Mouse (Mus musculus): ENCODE results near the gene Gm10577. TPM values are rescaled to one million over a fixed set of nuclear protein-coding genes. Genes with fewer than 3 reads are reported as not detected.

Gene Gm10577
- polyA plus RNA-seq, 1 experiment from 2014 or later, result not detected

- Histone ChIP-seq H3K27me3 (ENCODE audit: control insufficient read depth, insufficient read depth, low read length) (no peaks in the 10 kb centered on the region), H3K4me1 (ENCODE audit: control insufficient read depth, insufficient read depth, low read length) (no peaks in the 10 kb centered on the region), H3K36me3 (ENCODE audit: control insufficient read depth, insufficient read depth, low read length) (no peaks in the 10 kb centered on the region), H3K9me3 (ENCODE audit: control insufficient read depth, low read length) (no peaks in the 10 kb centered on the region), H3K4me2 (no peak overlapping the region), H3K4me3 (ENCODE audit: low read depth, low read length) (no peak overlapping the region), H3K27ac (ENCODE audit: low read depth, low read length) (no peak overlapping the region), H3K9ac (ENCODE audit: low read length) (no peak overlapping the region)
- WGBS, result 90% methylated on average over 5 of the region's 5 CpGs
- DNase-seq (ENCODE audit: low spot score, missing footprints) (no peak), ATAC-seq (ENCODE audit: low FRiP score) (no peak)
Measured at GRCm38 (mm10) chr4:101035131-101035530, 14.6 kb upstream of the Gm10577 start.

GRCm38 (mm10) chr4:101033047-101033446, 12.6 kb upstream of the Gm10577 start:
- ATAC-seq (ENCODE audit: low FRiP score), result no peak
- Histone ChIP-seq H3K27me3 (ENCODE audit: control insufficient read depth, insufficient read depth, low read length) (no peaks in the 10 kb centered on the region), H3K4me3 (ENCODE audit: low read depth, low read length) (no peak overlapping the region), H3K27ac (ENCODE audit: low read depth, low read length) (no peak overlapping the region), H3K36me3 (ENCODE audit: control insufficient read depth, insufficient read depth, low read length) (no peaks in the 10 kb centered on the region), H3K9ac (ENCODE audit: low read length) (no peak overlapping the region), H3K9me3 (ENCODE audit: control insufficient read depth, low read length) (no peaks in the 10 kb centered on the region), H3K4me2 (no peak overlapping the region), H3K4me1 (ENCODE audit: control insufficient read depth, insufficient read depth, low read length) (no peaks in the 10 kb centered on the region)
- 82% methylated on average over 3 of the region's 3 CpGs for WGBS
- no peak for DNase-seq (ENCODE audit: low spot score, missing footprints)

GRCm38 (mm10) chr4:101027852-101028411, 7.4 kb upstream of the Gm10577 start:
- WGBS, result 92% methylated on average over 9 of the region's 9 CpGs
- Histone ChIP-seq H3K9me3 (ENCODE audit: control insufficient read depth, low read length) (peaks cover 4% of the 10 kb centered on the region; the same call in 1 of the 2 replicates), H3K27ac (ENCODE audit: low read depth, low read length) (no peak overlapping the region), H3K27me3 (ENCODE audit: control insufficient read depth, insufficient read depth, low read length) (no peaks in the 10 kb centered on the region), H3K4me2 (no peak overlapping the region), H3K9ac (ENCODE audit: low read length) (no peak overlapping the region), H3K4me1 (ENCODE audit: control insufficient read depth, insufficient read depth, low read length) (peaks cover 2% of the 10 kb centered on the region; the same call in 1 of the 2 replicates), H3K4me3 (ENCODE audit: low read depth, low read length) (no peak overlapping the region), H3K36me3 (ENCODE audit: control insufficient read depth, insufficient read depth, low read length) (no peaks in the 10 kb centered on the region)
- ATAC-seq (ENCODE audit: low FRiP score) (no peak), DNase-seq (ENCODE audit: low spot score, missing footprints) (no peak)

GRCm38 (mm10) chr4:101026995-101027394, 6.5 kb upstream of the Gm10577 start:
- Histone ChIP-seq H3K27ac (ENCODE audit: low read depth, low read length) (no peak overlapping the region), H3K4me1 (ENCODE audit: control insufficient read depth, insufficient read depth, low read length) (peaks cover 2% of the 10 kb centered on the region; the same call in 1 of the 2 replicates), H3K4me2 (no peak overlapping the region), H3K36me3 (ENCODE audit: control insufficient read depth, insufficient read depth, low read length) (no peaks in the 10 kb centered on the region), H3K4me3 (ENCODE audit: low read depth, low read length) (no peak overlapping the region), H3K9me3 (ENCODE audit: control insufficient read depth, low read length) (peaks cover 5% of the 10 kb centered on the region; the same call in 1 of the 2 replicates), H3K27me3 (ENCODE audit: control insufficient read depth, insufficient read depth, low read length) (no peaks in the 10 kb centered on the region), H3K9ac (ENCODE audit: low read length) (no peak overlapping the region)
- DNase-seq (ENCODE audit: low spot score, missing footprints), result no peak
- 0 out of 2 replicates have a peak, but pooled peaks have one; percentile 30 for ATAC-seq (ENCODE audit: low FRiP score)
- WGBS, result 73% methylated on average over 2 of the region's 2 CpGs

- Histone ChIP-seq H3K27ac (ENCODE audit: low read depth, low read length) (no peak overlapping the region), H3K36me3 (ENCODE audit: control insufficient read depth, insufficient read depth, low read length) (no peaks in the 10 kb centered on the region), H3K4me2 (no peak overlapping the region), H3K4me3 (ENCODE audit: low read depth, low read length) (no peak overlapping the region), H3K9ac (ENCODE audit: low read length) (no peak overlapping the region), H3K4me1 (ENCODE audit: control insufficient read depth, insufficient read depth, low read length) (peaks cover 2% of the 10 kb centered on the region; the same call in 1 of the 2 replicates), H3K27me3 (ENCODE audit: control insufficient read depth, insufficient read depth, low read length) (no peaks in the 10 kb centered on the region), H3K9me3 (ENCODE audit: control insufficient read depth, low read length) (peaks cover 5% of the 10 kb centered on the region; the same call in 1 of the 2 replicates)
- 71% methylated on average over 5 of the region's 5 CpGs for WGBS
- ATAC-seq (ENCODE audit: low FRiP score) (0 out of 2 replicates have a peak, but pooled peaks have one; percentile 9), DNase-seq (ENCODE audit: low spot score, missing footprints) (no peak)
Measured at GRCm38 (mm10) chr4:101026566-101026965, 6.1 kb upstream of the Gm10577 start.

- no peak overlapping the region for H3K4me3 ChIP-seq (ENCODE audit: low read depth, low read length)
- H3K27ac ChIP-seq (ENCODE audit: low read depth, low read length), result no peak overlapping the region
- no peaks in the 10 kb centered on the region for H3K4me1 ChIP-seq (ENCODE audit: control insufficient read depth, insufficient read depth, low read length)
- DNase-seq (ENCODE audit: low spot score, missing footprints), result no peak
- no peaks in the 10 kb centered on the region for H3K27me3 ChIP-seq (ENCODE audit: control insufficient read depth, insufficient read depth, low read length)
- H3K4me2 ChIP-seq, result no peak overlapping the region
- ATAC-seq (ENCODE audit: low FRiP score), result no peak
- peaks cover 3% of the 10 kb centered on the region; the same call in 1 of the 2 replicates for H3K9me3 ChIP-seq (ENCODE audit: control insufficient read depth, low read length)
- no peaks in the 10 kb centered on the region for H3K36me3 ChIP-seq (ENCODE audit: control insufficient read depth, insufficient read depth, low read length)
- whole genome bisulfite sequencing, result 85% methylated on average over 4 of the region's 4 CpGs
- H3K9ac ChIP-seq (ENCODE audit: low read length), result no peak overlapping the region
Measured at GRCm38 (mm10) chr4:101017806-101018205, 2.7 kb downstream of the Gm10577 start.

- Histone ChIP-seq H3K4me1 (ENCODE audit: control insufficient read depth, insufficient read depth, low read length) (peaks cover 17% of the 10 kb centered on the region), H3K36me3 (ENCODE audit: control insufficient read depth, insufficient read depth, low read length) (peaks cover 3% of the 10 kb centered on the region; the same call in 1 of the 2 replicates), H3K27me3 (ENCODE audit: control insufficient read depth, insufficient read depth, low read length) (no peaks in the 10 kb centered on the region), H3K4me3 (ENCODE audit: low read depth, low read length) (no peak overlapping the region), H3K27ac (ENCODE audit: low read depth, low read length) (no peak overlapping the region), H3K4me2 (no peak overlapping the region), H3K9ac (ENCODE audit: low read length) (no peak overlapping the region), H3K9me3 (ENCODE audit: control insufficient read depth, low read length) (no peaks in the 10 kb centered on the region; the same call in 1 of the 2 replicates)
- ATAC-seq (ENCODE audit: low FRiP score) (0 out of 2 replicates have a peak, but pooled peaks have one; percentile 15), DNase-seq (ENCODE audit: low spot score, missing footprints) (peak; percentile 81)
- 68% methylated on average over 4 of the region's 4 CpGs for WGBS
Measured at GRCm38 (mm10) chr4:101009092-101009491, 11.4 kb downstream of the Gm10577 start.

- Histone ChIP-seq H3K4me2 (no peak overlapping the region), H3K27me3 (ENCODE audit: control insufficient read depth, insufficient read depth, low read length) (no peaks in the 10 kb centered on the region), H3K4me1 (ENCODE audit: control insufficient read depth, insufficient read depth, low read length) (peaks cover 17% of the 10 kb centered on the region), H3K9ac (ENCODE audit: low read length) (no peak overlapping the region), H3K4me3 (ENCODE audit: low read depth, low read length) (no peak overlapping the region), H3K9me3 (ENCODE audit: control insufficient read depth, low read length) (no peaks in the 10 kb centered on the region; the same call in 1 of the 2 replicates), H3K36me3 (ENCODE audit: control insufficient read depth, insufficient read depth, low read length) (peaks cover 3% of the 10 kb centered on the region; the same call in 1 of the 2 replicates), H3K27ac (ENCODE audit: low read depth, low read length) (peak overlapping the region; percentile 45; the same call in 1 of the 2 replicates)
- ATAC-seq (ENCODE audit: low FRiP score) (peak; percentile 87), DNase-seq (ENCODE audit: low spot score, missing footprints) (peak; percentile 92)
- 22% methylated on average over 5 of the region's 5 CpGs for WGBS
Measured at GRCm38 (mm10) chr4:101008362-101008769, 12.1 kb downstream of the Gm10577 start.

GRCm38 (mm10) chr4:101002961-101003360, 17.5 kb downstream of the Gm10577 start:
- no peak overlapping the region for H3K4me2 ChIP-seq
- H3K36me3 ChIP-seq (ENCODE audit: control insufficient read depth, insufficient read depth, low read length), result peaks cover 4% of the 10 kb centered on the region; the same call in 1 of the 2 replicates
- DNase-seq (ENCODE audit: low spot score, missing footprints) (no peak), ATAC-seq (ENCODE audit: low FRiP score) (0 out of 2 replicates have a peak, but pooled peaks have one; percentile 22)
- WGBS, result 94% methylated on average over 16 of the region's 16 CpGs
- H3K4me1 ChIP-seq (ENCODE audit: control insufficient read depth, insufficient read depth, low read length), result peaks cover 8% of the 10 kb centered on the region
- H3K4me3 ChIP-seq (ENCODE audit: low read depth, low read length), result no peak overlapping the region
- H3K9ac ChIP-seq (ENCODE audit: low read length), result no peak overlapping the region
- no peaks in the 10 kb centered on the region for H3K27me3 ChIP-seq (ENCODE audit: control insufficient read depth, insufficient read depth, low read length)
- no peak overlapping the region for H3K27ac ChIP-seq (ENCODE audit: low read depth, low read length)
- no peaks in the 10 kb centered on the region for H3K9me3 ChIP-seq (ENCODE audit: control insufficient read depth, low read length)
